Mouse (Mus musculus): Measurements from ENCODE around the gene Rasl10a.

The Rasl10a gene

GRCm38 (mm10) chr11:5057856-5058641 is at the start of gene Rasl10a:
Gene Rasl10a, plus strand, starts transcription at chr11:5058128.
- no peak for DNase-seq (ENCODE audit: low read depth, low spot score)

GRCm38 (mm10) chr11:5008867-5009266 is 49.1 kb upstream of the Rasl10a start:
- DNase-seq (ENCODE audit: low read depth, low spot score): no peak

DNA sequence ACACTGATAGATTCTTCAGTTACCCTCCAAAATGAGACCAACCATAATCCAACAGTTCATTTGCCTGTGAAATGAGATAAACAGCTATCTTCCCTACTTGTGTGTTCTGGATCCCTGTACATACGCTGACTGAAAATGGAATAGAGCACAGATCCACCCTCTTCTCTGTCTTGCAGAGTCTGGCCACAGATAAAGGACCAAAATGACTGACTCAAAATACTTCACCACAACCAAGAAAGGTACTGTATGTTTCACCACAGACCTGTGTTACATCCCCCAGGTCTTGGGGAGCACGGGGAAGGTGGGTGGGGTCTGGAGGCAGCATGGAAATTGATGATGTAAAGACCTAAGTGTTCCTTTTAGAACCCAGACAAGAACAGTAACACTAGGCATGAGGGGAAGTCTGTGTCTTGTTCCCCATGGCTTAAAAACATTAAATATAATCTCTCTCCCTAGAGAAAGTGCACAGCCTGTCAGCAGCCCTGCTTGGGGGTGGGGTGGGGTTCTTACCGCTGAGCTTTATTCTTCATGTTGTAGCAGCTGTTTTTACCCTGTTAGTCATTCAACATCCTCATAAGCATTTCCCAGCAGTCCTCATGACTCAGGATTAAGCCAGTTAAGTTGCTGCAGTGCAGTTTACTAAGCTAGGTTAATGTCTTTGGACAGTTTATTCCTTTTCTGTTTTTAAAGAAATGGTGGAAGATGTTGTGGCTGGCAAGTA is 48.4 kb upstream of the Rasl10a start:
- peak; percentile 81 for DNase-seq (ENCODE audit: low read depth, low spot score)

DNA sequence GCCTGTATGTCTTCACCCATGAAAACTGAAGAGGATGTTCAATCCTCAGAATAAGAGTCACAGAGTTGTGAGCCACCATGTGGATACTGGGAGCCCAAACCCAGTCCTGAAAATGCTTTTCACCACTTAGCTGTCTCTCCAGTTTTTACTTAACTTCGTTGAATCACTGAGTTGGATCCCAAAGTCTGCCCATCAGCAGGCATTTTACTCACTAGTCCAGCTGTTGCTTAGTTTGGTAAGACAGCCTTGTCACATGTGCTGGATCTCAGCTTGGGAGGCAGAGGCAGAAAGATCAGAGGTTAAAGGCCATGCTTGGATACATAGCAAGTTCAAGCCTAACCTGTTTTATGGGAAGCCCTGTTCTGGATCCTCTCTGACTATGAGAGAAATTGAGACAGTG is 47.7 kb upstream of the Rasl10a start:
- no peak for DNase-seq (ENCODE audit: low read depth, low spot score)

DNA sequence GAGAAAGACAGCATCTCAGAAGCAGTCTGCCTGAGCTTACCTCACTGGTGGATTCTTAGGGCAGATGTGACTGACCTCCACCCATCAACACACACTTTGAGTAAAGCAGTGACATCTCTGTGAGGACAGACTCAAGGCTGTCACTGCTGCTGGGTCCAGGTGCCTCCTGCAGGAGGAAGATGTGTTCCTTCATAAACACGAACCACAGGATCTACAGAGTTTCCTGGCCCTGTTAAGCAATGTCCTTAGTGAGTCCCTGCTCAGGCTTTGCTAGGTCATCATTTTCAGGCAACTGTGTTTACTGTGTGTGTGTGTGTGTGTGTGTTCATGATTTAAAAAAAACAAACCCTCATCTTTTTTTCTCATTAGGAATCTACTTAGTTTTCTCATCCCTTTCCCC is 46.4 kb upstream of the Rasl10a start:
- no peak for DNase-seq (ENCODE audit: low read depth, low spot score)

GRCm38 (mm10) chr11:5012213-5012715 is 45.7 kb upstream of the Rasl10a start:
- no peak for DNase-seq (ENCODE audit: low read depth, low spot score)

- peak; percentile 82 for DNase-seq (ENCODE audit: low read depth, low spot score)
Observed at GRCm38 (mm10) chr11:5015720-5016119, 42.2 kb upstream of the Rasl10a start.

DNA sequence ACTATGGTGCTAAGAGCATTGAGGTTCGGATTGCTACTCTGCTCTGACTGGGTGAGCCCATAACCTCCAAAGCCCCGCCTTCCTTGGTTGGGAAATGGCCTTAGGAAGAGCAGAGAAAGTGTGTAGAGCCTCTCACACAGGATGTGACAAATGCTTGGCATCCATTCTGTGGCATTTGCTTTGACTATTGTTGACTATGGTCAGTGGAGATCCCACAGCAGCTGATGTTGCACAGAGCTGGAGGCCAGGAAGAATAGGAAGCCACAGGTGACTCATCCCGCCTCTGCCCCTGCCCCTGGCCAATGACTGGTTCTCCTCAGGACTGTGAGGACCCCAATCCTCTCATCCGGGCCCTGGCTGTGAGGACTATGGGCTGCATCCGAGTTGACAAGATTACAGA is 41.6 kb upstream of the Rasl10a start:
- peak; percentile 79 for DNase-seq (ENCODE audit: low read depth, low spot score)

GRCm38 (mm10) chr11:5017506-5017905 is 40.4 kb upstream of the Rasl10a start:
- DNase-seq (ENCODE audit: low read depth, low spot score): peak; percentile 29

DNA sequence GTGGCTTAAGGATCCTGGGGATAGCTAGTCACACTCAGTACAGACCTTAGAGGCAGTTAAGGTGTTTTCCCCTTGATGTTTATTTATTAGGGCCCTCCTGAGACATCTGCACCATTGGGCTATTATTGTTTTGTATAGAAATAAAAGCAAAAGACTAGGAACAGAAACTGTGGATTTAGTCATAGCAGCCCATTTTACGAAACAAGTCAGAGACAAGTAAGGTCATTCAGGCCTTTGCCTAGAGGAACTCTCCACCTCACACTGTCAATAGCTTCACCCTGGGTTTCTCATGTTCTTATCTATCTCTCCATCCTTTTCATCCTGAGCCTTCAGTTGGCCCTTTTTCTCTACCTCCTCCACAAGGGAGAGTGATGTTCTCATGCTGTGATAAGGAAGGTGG is 32.8 kb upstream of the Rasl10a start:
- DNase-seq (ENCODE audit: low read depth, low spot score): no peak

GRCm38 (mm10) chr11:5028228-5028627 is 29.7 kb upstream of the Rasl10a start:
- DNase-seq (ENCODE audit: low read depth, low spot score): no peak

GRCm38 (mm10) chr11:5032706-5033105 is 25.2 kb upstream of the Rasl10a start:
- no peak for DNase-seq (ENCODE audit: low read depth, low spot score)

DNA sequence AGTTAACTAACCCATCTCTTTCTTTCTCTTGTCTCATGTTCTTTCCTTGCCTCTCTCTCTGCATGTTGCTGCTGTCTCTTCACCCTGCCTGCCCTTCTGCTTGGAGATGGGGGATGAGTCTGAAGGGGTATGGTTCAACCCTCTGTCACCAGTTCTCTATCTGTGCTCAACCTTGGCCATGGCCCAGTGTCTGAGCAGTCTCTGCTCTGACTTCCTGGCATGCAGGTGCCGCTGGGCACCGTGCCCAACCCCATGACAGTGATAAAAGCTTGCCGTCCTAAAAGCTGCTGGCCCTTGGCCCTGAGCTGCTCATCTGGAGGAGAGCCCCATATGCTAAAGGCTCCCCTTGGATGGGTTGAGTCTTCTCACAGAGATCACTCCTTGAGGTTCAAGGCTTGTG is 24.8 kb upstream of the Rasl10a start:
- no peak for DNase-seq (ENCODE audit: low read depth, low spot score)

GRCm38 (mm10) chr11:5035421-5035820 is 22.5 kb upstream of the Rasl10a start:
- no peak for DNase-seq (ENCODE audit: low read depth, low spot score)

DNA sequence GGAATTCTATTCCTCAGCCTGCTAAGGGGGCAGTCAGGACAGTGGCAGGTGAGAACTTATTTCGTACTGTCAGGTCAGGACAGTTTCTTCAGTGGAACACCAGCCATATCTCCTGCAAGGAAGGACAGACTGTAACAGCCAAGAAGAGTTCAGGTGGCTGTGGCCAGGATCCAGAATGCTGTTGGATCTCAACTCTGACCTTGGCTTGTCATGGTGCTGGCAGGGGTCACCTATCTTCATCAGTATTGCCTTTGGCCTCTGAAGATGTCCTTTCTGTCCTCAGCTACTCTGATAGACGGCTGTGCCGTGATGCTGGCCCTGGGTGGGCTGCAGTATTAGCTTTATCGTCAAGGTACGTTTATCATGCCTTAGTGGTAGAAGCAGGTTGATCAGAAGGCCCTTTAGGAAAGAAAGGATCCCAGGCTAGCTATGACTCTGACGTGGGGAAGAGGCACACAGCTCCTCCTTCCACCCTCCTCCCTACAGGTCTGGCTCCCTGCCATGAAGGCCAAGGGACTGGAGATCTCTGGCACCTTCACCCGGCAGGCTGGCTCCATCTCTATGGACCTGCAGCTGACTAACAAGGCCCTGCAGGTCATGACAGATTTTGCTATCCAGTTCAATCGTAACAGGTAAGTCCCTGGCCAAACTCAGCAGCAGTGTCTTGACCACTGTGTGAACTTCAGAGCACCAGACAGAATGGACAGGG is 20.6 kb upstream of the Rasl10a start:
- DNase-seq (ENCODE audit: low read depth, low spot score): no peak

DNA sequence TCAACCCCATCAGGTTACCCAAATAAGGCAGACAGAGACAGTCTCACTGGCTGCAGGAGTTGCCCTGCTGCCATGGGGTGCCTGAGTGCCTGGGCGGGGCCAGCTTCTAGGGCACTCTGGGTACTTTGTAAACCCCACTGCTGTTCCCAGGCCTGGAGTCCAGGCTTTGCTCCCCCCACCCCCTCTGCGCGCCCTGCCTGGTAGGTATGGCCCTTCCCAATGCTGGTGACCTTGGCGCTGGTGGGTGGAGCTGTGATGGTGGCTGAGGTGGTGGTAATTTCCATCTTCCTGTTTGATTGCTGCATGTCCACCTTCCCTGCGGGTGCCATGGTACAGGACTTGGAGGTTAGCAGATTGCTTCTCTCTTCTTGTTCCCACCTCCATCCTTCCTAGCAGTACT is 17.3 kb upstream of the Rasl10a start:
- DNase-seq (ENCODE audit: low read depth, low spot score): no peak

- no peak for DNase-seq (ENCODE audit: low read depth, low spot score)
Observed at GRCm38 (mm10) chr11:5041144-5041780, 16.7 kb upstream of the Rasl10a start.

GRCm38 (mm10) chr11:5042645-5043381 is 15.1 kb upstream of the Rasl10a start:
- no peak for DNase-seq (ENCODE audit: low read depth, low spot score)

DNA sequence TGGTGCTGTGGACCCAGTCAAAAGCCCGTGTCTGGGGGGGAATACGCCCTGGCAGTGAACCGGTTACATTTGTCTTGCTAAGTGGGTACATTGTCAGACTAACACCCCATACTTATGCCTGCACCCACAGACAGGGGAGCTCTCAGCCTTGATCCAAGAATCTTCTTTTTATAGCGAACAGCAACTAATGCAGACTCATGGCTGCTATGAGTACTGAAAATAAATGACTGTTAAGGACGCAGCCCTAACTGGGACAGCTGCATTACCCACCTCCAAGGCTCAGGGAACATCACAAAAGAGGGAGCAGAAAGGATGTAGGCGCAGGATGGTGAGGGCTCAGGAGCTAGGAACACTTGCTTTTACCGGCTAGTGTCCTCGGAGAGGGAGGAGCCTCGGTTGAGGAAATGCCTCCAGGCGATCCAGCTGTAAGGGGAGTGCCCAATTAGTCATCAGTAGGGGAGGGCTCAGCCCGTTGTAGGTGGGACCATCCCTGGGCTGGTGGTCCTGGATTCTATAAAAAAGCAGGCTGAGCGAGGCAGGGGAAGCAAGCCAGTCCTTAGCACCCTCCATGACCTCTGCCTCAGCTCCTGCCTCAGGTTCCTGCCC is 11.5 kb upstream of the Rasl10a start:
- peak; percentile 9 for DNase-seq (ENCODE audit: low read depth, low spot score)

DNA sequence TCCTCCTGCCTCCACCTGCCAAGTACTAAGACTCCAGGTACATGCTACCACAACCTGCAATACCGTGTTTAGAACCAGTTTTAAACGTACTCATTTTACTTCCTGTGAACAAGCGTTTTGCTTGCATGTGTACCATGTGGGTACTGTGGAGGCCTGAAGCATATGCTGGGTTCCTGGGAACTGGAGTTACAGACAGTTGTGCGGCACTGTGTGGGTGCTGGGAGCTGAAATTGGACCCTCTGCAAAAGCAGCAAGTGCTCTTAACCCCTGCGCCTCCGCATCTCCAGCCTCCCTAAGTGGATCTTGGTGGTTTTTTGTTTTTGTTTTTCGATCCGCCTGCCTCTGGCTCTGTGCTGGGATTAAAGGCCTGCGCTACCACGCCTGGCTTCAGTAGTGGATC is 6.3 kb upstream of the Rasl10a start:
- no peak for DNase-seq (ENCODE audit: low read depth, low spot score)
